Mouse (Mus musculus): ENCODE measurements around the gene Pias3. TPM values are rescaled to one million over a fixed set of nuclear protein-coding genes. Genes with fewer than 3 reads are reported as not detected.
A peak's percentile ranks its signal among the peaks of the same experiment; 100 is the strongest.
"Not testable (repeated sequence)": the region's sequence is repeated elsewhere in the genome, so short reads cannot be mapped to it uniquely, and the experiment has no call there.

Pias3 gene
- total RNA-seq (2017): 6.2 to 29.1 TPM (median 14.9 TPM) in 3 replicates

GRCm38 (mm10) chr3:96696198-96696765 is at the start of gene Pias3:
Gene Pias3 (plus strand): TSS chr3:96696384.
- peak; percentile 51 for ATAC-seq (replicated peaks; ENCODE audit: insufficient number of reproducible peaks, low FRiP score, low TSS enrichment, poor library complexity, severe bottlenecking)

- no peak for ATAC-seq (replicated peaks; ENCODE audit: insufficient number of reproducible peaks, low FRiP score, low TSS enrichment, poor library complexity, severe bottlenecking)
Measured at GRCm38 (mm10) chr3:96647365-96647764, 48.8 kb upstream of the Pias3 start.

GRCm38 (mm10) chr3:96660901-96661300 is 35.3 kb upstream of the Pias3 start:
- ATAC-seq (replicated peaks; ENCODE audit: insufficient number of reproducible peaks, low FRiP score, low TSS enrichment, poor library complexity, severe bottlenecking): no peak

GRCm38 (mm10) chr3:96662731-96663316 is 33.4 kb upstream of the Pias3 start:
- ATAC-seq (replicated peaks; ENCODE audit: insufficient number of reproducible peaks, low FRiP score, low TSS enrichment, poor library complexity, severe bottlenecking): no peak

DNA sequence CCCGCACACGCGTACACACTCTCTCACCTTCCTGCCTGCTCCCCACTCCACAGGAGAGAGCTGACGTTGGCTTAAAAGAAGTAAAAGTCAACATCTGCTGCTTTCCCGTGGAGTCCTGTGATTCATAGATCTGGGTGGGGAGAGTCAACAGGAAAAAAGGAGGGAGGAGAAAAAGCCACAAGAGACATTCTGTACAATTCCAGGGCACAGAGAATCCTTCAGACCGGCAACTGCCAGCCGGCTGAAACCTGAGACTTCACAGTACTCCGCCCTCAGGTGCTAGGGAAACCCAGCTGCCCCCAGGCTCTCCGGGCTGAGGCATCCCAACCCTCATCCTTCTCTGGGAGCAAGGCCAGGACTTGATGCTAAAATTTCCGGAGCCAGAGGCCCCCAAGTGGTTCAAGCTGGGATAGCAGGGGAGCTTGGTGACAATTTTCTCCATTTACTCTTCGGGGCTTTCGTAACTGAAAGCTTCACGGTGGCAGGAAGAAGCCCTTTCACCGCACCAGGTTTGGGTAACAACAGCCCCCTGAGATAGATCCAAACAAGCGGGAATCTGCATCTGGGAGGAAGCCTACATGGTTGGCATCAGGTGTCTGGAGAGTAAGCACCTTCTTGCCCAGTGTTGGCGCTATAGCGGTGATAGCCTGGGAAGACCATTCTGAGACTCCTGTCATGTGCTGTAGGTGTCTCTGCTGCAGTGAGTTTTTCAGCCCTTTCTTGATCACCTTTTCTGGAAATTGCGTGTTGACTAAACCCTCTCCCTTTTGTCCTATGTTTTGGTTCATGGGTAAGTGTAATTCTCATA is 32.5 kb upstream of the Pias3 start:
- ATAC-seq (replicated peaks; ENCODE audit: insufficient number of reproducible peaks, low FRiP score, low TSS enrichment, poor library complexity, severe bottlenecking): peak; percentile 54; the same call in 1 of the 2 replicates

DNA sequence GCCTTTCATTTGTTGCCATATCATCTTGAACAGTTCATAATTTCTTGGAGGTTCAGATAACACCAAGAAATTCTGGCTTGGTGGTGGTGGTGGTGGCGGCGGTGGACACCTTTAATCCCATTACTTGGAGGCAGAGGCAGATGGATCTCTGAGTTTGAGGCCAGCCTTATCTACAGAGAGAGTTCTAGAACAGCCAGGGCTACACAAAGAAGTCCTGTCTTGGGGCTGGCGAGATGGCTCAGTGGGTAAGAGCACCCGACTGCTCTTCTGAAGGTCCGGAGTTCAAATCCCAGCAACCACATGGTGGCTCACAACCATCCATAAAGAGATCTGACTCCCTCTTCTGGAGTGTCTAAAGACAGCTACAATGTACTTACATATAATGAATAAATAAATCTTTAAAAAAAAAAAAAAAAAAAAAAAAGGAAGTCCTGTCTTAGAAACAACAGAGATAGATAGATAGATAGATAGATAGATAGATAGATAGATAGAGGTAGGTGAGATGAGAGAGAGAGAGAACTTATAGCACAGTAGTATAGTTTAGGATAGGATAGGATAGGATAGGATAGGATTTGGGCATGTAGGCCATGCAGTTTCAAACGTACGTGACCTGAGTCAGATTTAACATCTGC is 30.3 kb upstream of the Pias3 start:
- ATAC-seq (replicated peaks; ENCODE audit: insufficient number of reproducible peaks, low FRiP score, low TSS enrichment, poor library complexity, severe bottlenecking): not testable (repeated sequence)

GRCm38 (mm10) chr3:96666916-96667315 is 29.3 kb upstream of the Pias3 start:
- no peak for ATAC-seq (replicated peaks; ENCODE audit: insufficient number of reproducible peaks, low FRiP score, low TSS enrichment, poor library complexity, severe bottlenecking)

GRCm38 (mm10) chr3:96667316-96667715 is 28.9 kb upstream of the Pias3 start:
- no peak for ATAC-seq (replicated peaks; ENCODE audit: insufficient number of reproducible peaks, low FRiP score, low TSS enrichment, poor library complexity, severe bottlenecking)

GRCm38 (mm10) chr3:96668424-96669067 is 27.6 kb upstream of the Pias3 start:
- ATAC-seq (replicated peaks; ENCODE audit: insufficient number of reproducible peaks, low FRiP score, low TSS enrichment, poor library complexity, severe bottlenecking): no peak

- ATAC-seq (replicated peaks; ENCODE audit: insufficient number of reproducible peaks, low FRiP score, low TSS enrichment, poor library complexity, severe bottlenecking): peak; percentile 96
Measured at GRCm38 (mm10) chr3:96669727-96670468, 26.3 kb upstream of the Pias3 start, which contains the start of gene Ankrd35. Gene Ankrd35 (plus strand): TSS chr3:96670131.

GRCm38 (mm10) chr3:96671519-96671918 is 24.7 kb upstream of the Pias3 start:
- no peak for ATAC-seq (replicated peaks; ENCODE audit: insufficient number of reproducible peaks, low FRiP score, low TSS enrichment, poor library complexity, severe bottlenecking)

DNA sequence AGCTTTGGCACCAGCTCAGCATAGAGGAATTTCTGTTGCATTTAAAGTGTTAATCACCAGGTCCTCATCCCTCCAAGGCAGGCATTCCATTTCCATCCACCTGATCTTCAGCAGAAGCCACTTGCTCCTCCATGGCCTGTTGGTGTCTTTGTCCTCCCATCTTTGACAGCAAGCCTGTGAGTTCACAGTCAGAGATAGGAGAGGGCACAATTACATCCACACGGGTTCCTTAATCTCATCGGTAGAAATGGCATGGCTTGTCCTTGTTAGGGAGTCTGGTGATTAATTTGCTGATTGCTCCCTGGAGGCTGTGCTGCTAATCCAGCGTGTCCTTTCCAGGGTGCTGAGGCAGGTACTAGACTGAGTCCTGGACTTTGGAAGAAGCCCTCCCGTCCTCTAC is 22.7 kb upstream of the Pias3 start:
- no peak for ATAC-seq (replicated peaks; ENCODE audit: insufficient number of reproducible peaks, low FRiP score, low TSS enrichment, poor library complexity, severe bottlenecking)

GRCm38 (mm10) chr3:96674442-96674841 is 21.7 kb upstream of the Pias3 start:
- no peak for ATAC-seq (replicated peaks; ENCODE audit: insufficient number of reproducible peaks, low FRiP score, low TSS enrichment, poor library complexity, severe bottlenecking)

- ATAC-seq (replicated peaks; ENCODE audit: insufficient number of reproducible peaks, low FRiP score, low TSS enrichment, poor library complexity, severe bottlenecking): no peak
Measured at GRCm38 (mm10) chr3:96675171-96675570, 21.0 kb upstream of the Pias3 start.

DNA sequence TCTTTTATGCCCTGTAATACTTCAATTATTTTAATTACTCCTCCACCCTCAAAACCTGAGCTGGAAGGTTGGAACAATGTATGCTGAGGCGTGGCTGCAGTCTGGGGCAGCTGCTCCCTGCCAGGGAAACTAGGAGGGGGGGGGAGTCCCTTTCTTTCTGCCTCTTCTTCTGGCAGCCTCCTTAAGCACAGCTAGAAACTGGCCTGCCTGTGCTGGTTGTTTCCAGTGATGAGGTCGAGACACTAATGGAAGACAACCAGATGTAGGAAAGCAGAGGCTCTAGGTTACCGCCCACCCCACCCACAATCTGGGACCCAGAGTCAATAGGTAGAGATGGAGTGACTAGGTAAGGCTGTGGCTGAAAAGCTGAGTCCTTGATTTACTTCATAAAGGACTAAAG is 20.5 kb upstream of the Pias3 start:
- no peak for ATAC-seq (replicated peaks; ENCODE audit: insufficient number of reproducible peaks, low FRiP score, low TSS enrichment, poor library complexity, severe bottlenecking)

GRCm38 (mm10) chr3:96678456-96678855 is 17.7 kb upstream of the Pias3 start:
- no peak for ATAC-seq (replicated peaks; ENCODE audit: insufficient number of reproducible peaks, low FRiP score, low TSS enrichment, poor library complexity, severe bottlenecking)

DNA sequence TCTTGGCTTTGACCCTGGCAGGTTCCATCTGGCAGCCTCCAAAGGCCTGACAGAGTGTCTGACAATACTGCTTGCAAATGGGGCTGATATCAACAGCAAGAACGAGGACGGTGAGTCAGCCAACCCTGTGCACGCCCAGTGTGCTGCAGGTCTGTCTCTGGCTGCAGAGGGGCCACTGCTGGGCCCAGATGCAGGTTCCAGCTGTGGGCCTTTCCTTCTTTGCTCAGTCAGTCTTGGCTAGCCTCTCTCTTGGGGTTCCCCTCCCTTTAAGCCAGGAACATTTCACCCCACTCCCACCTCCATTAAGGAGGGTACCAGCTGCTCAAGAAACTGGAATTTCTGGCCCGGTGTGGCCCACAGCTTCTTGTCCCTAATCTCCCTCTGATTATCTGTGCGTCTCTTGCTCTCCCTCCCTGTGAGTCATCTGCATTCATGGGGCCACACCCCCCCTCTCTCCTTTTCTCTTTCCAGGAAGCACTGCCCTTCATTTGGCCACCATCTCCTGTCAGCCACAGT is 17.0 kb upstream of the Pias3 start:
- ATAC-seq (replicated peaks; ENCODE audit: insufficient number of reproducible peaks, low FRiP score, low TSS enrichment, poor library complexity, severe bottlenecking): no peak

- ATAC-seq (replicated peaks; ENCODE audit: insufficient number of reproducible peaks, low FRiP score, low TSS enrichment, poor library complexity, severe bottlenecking): no peak
Measured at GRCm38 (mm10) chr3:96680269-96680956, 15.8 kb upstream of the Pias3 start.
